Mouse (Mus musculus) limb, embryonic 13.5 days (tissue): Measurements from ENCODE around the gene Zfp710. TPM values are rescaled to one million over a fixed set of nuclear protein-coding genes. Genes with fewer than 3 reads are reported as not detected.
A peak's percentile ranks its signal among the peaks of the same experiment; 100 is the strongest.

Experiments used
- ATAC-seq: fragments of 200-750 bp; cut with Nextera tagmentation; 2 replicates; pipeline ENCODE4 v1.8.0; 2017; ENCODE audit warnings: low read depth, moderate number of reproducible peaks, moderate TSS enrichment; ENCODE audit not compliant: low FRiP score
- H3K27ac ChIP-seq: fragments of 300-500 bp; sonication (generic); 2 replicates; pipeline ENCODE4 v1.5.1; 2015; ENCODE audit warnings: inconsistent platforms, mild to moderate bottlenecking, moderate library complexity
- H3K27me3 ChIP-seq: fragments of 300-500 bp; sonication (generic); 2 replicates; pipeline ENCODE4 v1.6.1; 2015; ENCODE audit warnings: mild to moderate bottlenecking, inconsistent platforms
- H3K36me3 ChIP-seq: fragments of 300-500 bp; sonication (generic); 2 replicates; pipeline ENCODE4 v1.6.1; 2015; ENCODE audit warnings: inconsistent platforms, mild to moderate bottlenecking, moderate library complexity
- H3K4me1 ChIP-seq: fragments of 300-500 bp; sonication (generic); 2 replicates; pipeline ENCODE4 v1.6.1; 2015; ENCODE audit warnings: inconsistent platforms
- H3K4me2 ChIP-seq: fragments of 300-500 bp; sonication (generic); replicated peaks from 2 replicates; pipeline ENCODE4 v1.6.1; 2015; ENCODE audit warnings: inconsistent platforms, mild to moderate bottlenecking, moderate library complexity
- H3K4me3 ChIP-seq: fragments of 300-500 bp; sonication (generic); 2 replicates; pipeline ENCODE4 v1.5.1; 2015; ENCODE audit warnings: moderate library complexity, mild to moderate bottlenecking, inconsistent platforms
- H3K9ac ChIP-seq: fragments of 300-500 bp; sonication (generic); 2 replicates; pipeline ENCODE4 v1.6.1; 2015; ENCODE audit warnings: mild to moderate bottlenecking, inconsistent platforms
- H3K9me3 ChIP-seq: fragments of 300-500 bp; sonication (generic); 2 replicates; pipeline ENCODE4 v1.6.1; 2016; ENCODE audit warnings: inconsistent platforms
- WGBS: fragments of 180-500 bp; shearing (Covaris S2); methylation state at CpG from one replicate; pipeline ENCODE4 v1.1.7; 2015; 5-methylcytosine and 5-hydroxymethylcytosine counted together
- polyA plus RNA-seq: library from polyadenylated mRNA; unstranded; fragments of >200 nt; fragmentation: Nextera tagmentation; extraction: Ambion mirVana; gene quantifications from 2 replicates; pipeline ENCODE4 v1.2.1, GENCODE M21; 2015

The Zfp710 gene
- polyA plus RNA-seq, 1 experiment from 2014 or later: 15.9 TPM

DNA sequence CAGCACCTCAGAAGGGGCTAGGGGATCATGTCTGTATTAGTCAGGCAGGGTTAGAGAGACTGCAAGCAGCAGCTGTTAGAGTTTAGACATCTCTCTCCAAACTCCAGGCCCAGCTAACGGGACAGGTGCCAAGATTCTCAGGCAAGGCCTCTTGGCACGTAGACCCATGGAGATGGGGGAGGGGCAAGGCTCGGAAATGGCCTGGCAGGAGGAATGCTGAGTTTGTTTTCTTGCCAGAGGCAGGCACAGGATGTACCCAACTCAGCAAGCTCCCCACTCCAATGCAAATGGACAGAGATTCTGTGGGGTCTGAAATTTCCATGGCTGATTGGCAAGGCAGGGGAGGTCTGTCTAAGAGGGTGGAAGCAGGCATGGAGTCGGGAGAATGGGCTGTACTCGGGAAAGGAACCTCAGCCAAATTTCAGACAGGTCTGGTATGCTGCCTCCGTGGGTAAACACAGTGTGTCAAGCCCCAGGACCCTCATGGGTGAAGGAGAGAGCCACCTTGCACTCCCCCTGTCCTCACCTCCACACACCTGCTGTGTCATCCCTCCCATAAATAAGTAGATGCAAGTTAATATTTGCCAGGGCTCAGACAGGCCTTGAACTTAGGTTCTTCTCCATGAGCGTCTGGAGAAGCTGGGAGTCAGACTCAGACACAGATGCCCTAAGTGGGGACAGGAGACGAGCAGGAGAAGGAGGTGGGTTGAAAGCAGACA lies 110.0 kb downstream of the Zfp710 start:
- Histone ChIP-seq H3K36me3 (no peaks in the 10 kb centered on the region), H3K27ac (peak overlapping the region; percentile 69), H3K9me3 (peaks cover 15% of the 10 kb centered on the region), H3K9ac (no peak overlapping the region), H3K4me2 (no peak overlapping the region), H3K4me1 (peaks cover 15% of the 10 kb centered on the region), H3K4me3 (no peak overlapping the region), H3K27me3 (no peaks in the 10 kb centered on the region)
- 38% methylated on average over 8 of the region's 8 CpGs for WGBS
- peak; percentile 74 for ATAC-seq

DNA sequence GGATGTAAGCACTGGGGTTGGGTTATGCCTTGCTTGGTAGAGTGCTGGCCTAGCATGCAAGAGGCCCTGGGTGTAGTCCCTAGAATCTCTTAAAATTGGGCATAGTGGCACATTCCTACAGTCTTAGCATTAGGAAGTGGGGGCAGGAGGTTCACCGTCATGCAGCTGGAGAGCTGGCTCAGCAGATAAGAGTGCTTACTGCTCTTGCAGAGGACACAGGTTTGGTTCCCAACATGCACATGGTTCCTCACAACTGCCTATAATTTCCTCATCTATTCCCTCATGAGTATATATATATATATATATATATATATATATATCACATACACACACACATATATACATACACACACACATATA lies 110.5 kb downstream of the Zfp710 start:
- Histone ChIP-seq H3K27me3 (no peaks in the 10 kb centered on the region), H3K9ac (no peak overlapping the region), H3K36me3 (no peaks in the 10 kb centered on the region), H3K9me3 (peaks cover 15% of the 10 kb centered on the region), H3K4me1 (peaks cover 15% of the 10 kb centered on the region), H3K27ac (peak overlapping the region; percentile 69), H3K4me2 (no peak overlapping the region), H3K4me3 (no peak overlapping the region)
- 65% methylated on average over 1 of the region's 1 CpGs for WGBS
- ATAC-seq: no peak

DNA sequence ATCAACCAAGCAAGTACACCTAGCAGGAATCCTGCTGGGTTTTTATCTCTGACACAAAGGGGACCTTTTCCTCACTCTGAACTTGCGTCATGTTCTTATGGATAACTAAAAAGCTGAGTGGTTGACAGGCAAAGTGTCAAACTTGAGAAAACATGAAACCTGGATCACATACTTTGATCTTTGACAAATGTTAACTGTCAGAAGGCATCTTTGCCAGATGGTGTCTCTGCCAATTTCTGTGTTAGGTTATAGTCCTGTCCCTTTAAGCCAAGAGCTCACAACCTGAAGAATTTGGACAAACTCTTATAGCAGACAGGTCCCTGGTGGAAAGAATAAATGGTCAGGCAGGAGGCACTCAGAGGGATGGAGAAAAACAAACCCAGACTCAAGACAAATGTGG lies 113.8 kb downstream of the Zfp710 start:
- no peak overlapping the region for H3K27ac ChIP-seq
- peaks cover 25% of the 10 kb centered on the region for H3K4me1 ChIP-seq
- no peak overlapping the region for H3K4me3 ChIP-seq
- ATAC-seq: no peak
- WGBS: 82% methylated on average over 1 of the region's 1 CpGs
- H3K4me2 ChIP-seq: no peak overlapping the region
- no peaks in the 10 kb centered on the region for H3K27me3 ChIP-seq
- no peak overlapping the region for H3K9ac ChIP-seq
- no peaks in the 10 kb centered on the region for H3K36me3 ChIP-seq
- H3K9me3 ChIP-seq: peaks cover 15% of the 10 kb centered on the region

DNA sequence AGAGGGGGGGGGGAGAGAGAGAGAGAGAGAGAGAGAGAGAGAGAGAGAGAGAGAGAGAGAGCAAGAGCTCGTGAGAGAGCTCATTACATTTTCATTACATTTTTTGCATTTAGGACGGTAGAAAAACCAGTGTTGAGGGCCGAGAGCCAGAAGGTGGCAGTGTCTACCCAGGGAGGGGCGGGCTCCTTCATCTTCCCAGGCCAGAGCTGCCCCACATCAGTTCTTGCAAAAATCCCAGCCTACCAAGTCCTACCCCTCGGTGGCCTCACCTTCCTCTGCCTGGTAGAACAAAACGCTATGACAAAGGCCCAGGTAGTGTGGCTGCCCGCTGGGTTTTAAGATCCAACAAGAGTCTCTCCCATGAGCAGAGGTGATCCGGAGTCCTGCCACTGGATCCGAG lies 116.2 kb downstream of the Zfp710 start:
- Histone ChIP-seq H3K4me2 (peak overlapping the region; percentile 36; the same call in 1 of the 2 replicates), H3K4me3 (no peak overlapping the region), H3K9ac (peak overlapping the region; percentile 48), H3K27ac (peak overlapping the region; percentile 52; the same call in 1 of the 2 replicates), H3K9me3 (peaks cover 15% of the 10 kb centered on the region), H3K4me1 (peaks cover 15% of the 10 kb centered on the region), H3K36me3 (no peaks in the 10 kb centered on the region), H3K27me3 (no peaks in the 10 kb centered on the region)
- WGBS: 19% methylated on average over 9 of the region's 9 CpGs
- peak; percentile 86 for ATAC-seq

Other genes starting within 250 kb of the Zfp710 start
- not detected in 2 replicates for gene Mesp1, start 231.0 kb upstream of the Zfp710 start, polyA plus RNA-seq
- gene Mesp2, start 214.1 kb upstream of the Zfp710 start, polyA plus RNA-seq: 0.19 and 0.22 TPM in 2 replicates
- gene Anpep, start 163.8 kb upstream of the Zfp710 start, polyA plus RNA-seq: 15.2 and 18.4 TPM in 2 replicates
- 31.6 and 32.6 TPM in 2 replicates for gene Ap3s2, start 104.2 kb upstream of the Zfp710 start, polyA plus RNA-seq
- 18.8 and 20.3 TPM in 2 replicates for gene Arpin, start 89.5 kb upstream of the Zfp710 start, polyA plus RNA-seq
- 619 and 631 TPM in 2 replicates for gene Idh2, start 90.6 kb downstream of the Zfp710 start, polyA plus RNA-seq
- gene Sema4b, start 162.0 kb downstream of the Zfp710 start, polyA plus RNA-seq: 14.1 and 15.6 TPM in 2 replicates
- 61.9 and 70.1 TPM in 2 replicates for gene Cib1, start 208.0 kb downstream of the Zfp710 start, polyA plus RNA-seq
- gene Gdpgp1, start 208.1 kb downstream of the Zfp710 start, polyA plus RNA-seq: 3.5 TPM in 2 replicates
- 1.3 and 1.5 TPM in 2 replicates for gene Ttll13, start 221.6 kb downstream of the Zfp710 start, polyA plus RNA-seq
- 49.3 and 50.8 TPM in 2 replicates for gene Ngrn, start 236.4 kb downstream of the Zfp710 start, polyA plus RNA-seq
- gene Vps33b, start 244.8 kb downstream of the Zfp710 start, polyA plus RNA-seq: 12.1 and 13.1 TPM in 2 replicates